Comparison of ENCODE assay signal across 19 mouse cellular contexts in the genomic region with DNA sequence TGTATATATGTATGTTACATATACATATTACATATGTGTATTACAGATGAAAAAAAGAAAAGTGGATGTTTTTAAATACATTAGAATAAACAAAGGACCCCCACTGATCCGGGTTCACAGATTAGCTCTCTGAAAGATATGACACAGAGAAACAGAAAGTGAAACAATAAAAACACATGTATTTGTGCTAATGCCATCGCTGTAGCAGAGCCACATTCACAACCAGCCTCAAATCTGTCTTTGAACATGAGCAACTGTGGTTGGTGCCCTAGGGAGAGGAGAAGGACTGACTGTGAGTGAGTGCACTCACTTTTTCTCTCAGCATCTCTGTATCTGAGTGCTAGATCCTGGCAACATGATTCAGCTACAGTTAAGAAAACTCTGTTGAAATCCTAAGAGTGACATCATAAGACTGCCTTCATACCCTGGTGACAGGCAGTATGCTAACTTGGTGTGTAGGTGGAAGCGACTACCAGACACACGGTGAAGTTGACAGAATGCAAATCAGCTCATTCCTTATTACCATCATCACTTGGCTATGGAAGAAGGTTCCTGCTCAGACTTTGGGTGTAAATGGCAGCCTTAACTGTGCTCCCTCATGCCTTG.
DNase-seq lines count a peak whose midpoint lies in the region; ATAC-seq lines count a peak whose summit lies in the region.
"Had no signal": no experiment of that assay in that cellular context is flagged by ENCODE, and none has a peak within 500 bp of the region (broad histone marks: within the 10 kb centered on the region; RNA-seq: fewer than 3 reads in every experiment).

No protein-coding gene starts in this region.

- H3K4me3 ChIP-seq in hindbrain, embryonic 12.5 days, result no peak overlapping the region
- H3K4me3 ChIP-seq: embryonic facial prominence, embryonic 12.5 days; limb, embryonic 10.5 days; midbrain, embryonic 10.5 days had no signal

- peak; percentile 79 for ATAC-seq in inflammation-experienced regulatory T-cells, adult 6 months
- no peak for ATAC-seq in hindbrain, embryonic 12.5 days (ENCODE audit: low FRiP score)
- ATAC-seq: forebrain, postnatal 0 days; intestine, postnatal 0 days had no signal

- no peaks in the 10 kb centered on the region for H3K4me1 ChIP-seq in hindbrain, embryonic 12.5 days
- H3K4me1 ChIP-seq: embryonic facial prominence, embryonic 12.5 days; limb, embryonic 10.5 days; midbrain, embryonic 10.5 days had no signal

- H3K36me3 ChIP-seq in hindbrain, embryonic 12.5 days, result no peaks in the 10 kb centered on the region
- H3K36me3 ChIP-seq: embryonic facial prominence, embryonic 12.5 days; limb, embryonic 10.5 days; midbrain, embryonic 10.5 days had no signal

- no peak overlapping the region for H3K4me2 ChIP-seq in hindbrain, embryonic 12.5 days (replicated peaks)
- H3K4me2 ChIP-seq: embryonic facial prominence, embryonic 12.5 days; hindbrain, embryonic 14.5 days; liver, embryonic 11.5 days had no signal

- no peak overlapping the region for H3K27ac ChIP-seq in hindbrain, embryonic 12.5 days
- H3K27ac ChIP-seq: embryonic facial prominence, embryonic 12.5 days; hindbrain, embryonic 14.5 days; kidney, postnatal 0 days; limb, embryonic 10.5 days; midbrain, embryonic 10.5 days had no signal

- no peak overlapping the region for H3K9ac ChIP-seq in hindbrain, embryonic 12.5 days
- H3K9ac ChIP-seq: embryonic facial prominence, embryonic 12.5 days; forebrain, postnatal 0 days; hindbrain, embryonic 14.5 days had no signal

- no peaks in the 10 kb centered on the region for H3K27me3 ChIP-seq in hindbrain, embryonic 12.5 days
- H3K27me3 ChIP-seq: embryonic facial prominence, embryonic 12.5 days had no signal

- peak; percentile 20 for DNase-seq in 3134 (ENCODE audit: extremely low read depth, insufficient read length, low spot score)
- DNase-seq in CD4-positive helper T cell, adult 2 months (ENCODE audit: low read depth, low spot score), result peak; percentile 20
- peak; percentile 5 for DNase-seq in adipocyte (ENCODE audit: low spot score)
- no peak for DNase-seq in natural killer cell, adult 2 months (ENCODE audit: low spot score in 2 of 2)
- DNase-seq in B cell, adult 2 months, result no peak
- DNase-seq in lung, postnatal 25 days (ENCODE audit: low spot score), result no peak
- DNase-seq: adrenal gland, adult 2 months; forebrain, postnatal 0 days; gastrocnemius, postnatal 14 days; thymus, postnatal 14 days had no signal

- WGBS in hindbrain, embryonic 12.5 days, result 83% methylated on average over 4 of the region's 4 CpGs

- H3K9me3 ChIP-seq in hindbrain, embryonic 12.5 days (replicated peaks), result no peaks in the 10 kb centered on the region
- H3K9me3 ChIP-seq: embryonic facial prominence, embryonic 12.5 days; limb, embryonic 10.5 days; midbrain, embryonic 10.5 days had no signal

Comparison
In these comparisons a context has a peak if more than half of its experiments do, and no peak if none do; other contexts are left out.
1. DNase-seq: peak in 3134 (single experiment), CD4-positive helper T cell, adult 2 months (single experiment) and adipocyte (single experiment); none in natural killer cell, adult 2 months (0 of 2), B cell, adult 2 months (0 of 2) and lung, postnatal 25 days (single experiment).